ENCODE assay signal across 8 mouse cellular contexts in genomic region chrX:140277978-140278729, GRCm38 (mm10).
A peak's percentile ranks its signal among the peaks of the same experiment; 100 is the strongest.
DNase-seq lines count a peak whose midpoint lies in the region; ATAC-seq lines count a peak whose summit lies in the region.

No protein-coding gene starts in this region.

- peak overlapping the region; percentile 90 for H3K4me2 ChIP-seq in kidney, embryonic 15.5 days
- H3K4me2 ChIP-seq in hindbrain, embryonic 15.5 days: peak overlapping the region; percentile 56
- peak overlapping the region; percentile 48 for H3K4me2 ChIP-seq in liver, embryonic 16.5 days (ENCODE audit: low read depth, low read length)
- H3K4me2 ChIP-seq in stomach, embryonic 16.5 days (ENCODE audit: low read depth, low read length): peak overlapping the region; percentile 71

- 23% methylated on average over 66 of the region's 69 CpGs for WGBS in kidney, embryonic 15.5 days
- WGBS in hindbrain, embryonic 15.5 days: 13% methylated on average over 68 of the region's 69 CpGs
- WGBS in liver, embryonic 16.5 days (ENCODE audit: insufficient replicate concordance): 18% methylated on average over 55 of the region's 69 CpGs
- 12% methylated on average over 58 of the region's 69 CpGs for WGBS in stomach, embryonic 16.5 days

- DNase-seq in kidney, adult 18-20 months: no peak
- peak; percentile 24 for DNase-seq in embryo, embryonic 11 days
- DNase-seq in c-Kit-positive CD71-positive TER-119-positive erythroid progenitor cells, embryonic 14.5 days (ENCODE audit: low spot score): no peak
- no peak for DNase-seq in thymus, postnatal 0 days (ENCODE audit: low spot score)

- H3K36me3 ChIP-seq in kidney, embryonic 15.5 days: no peaks in the 10 kb centered on the region
- no peaks in the 10 kb centered on the region for H3K36me3 ChIP-seq in hindbrain, embryonic 15.5 days
- no peaks in the 10 kb centered on the region for H3K36me3 ChIP-seq in liver, embryonic 16.5 days (ENCODE audit: control insufficient read depth, insufficient read depth)
- H3K36me3 ChIP-seq in stomach, embryonic 16.5 days (ENCODE audit: control insufficient read depth, insufficient read depth, low read length): no peaks in the 10 kb centered on the region

- H3K9me3 ChIP-seq in kidney, embryonic 15.5 days (replicated peaks): no peaks in the 10 kb centered on the region
- no peaks in the 10 kb centered on the region for H3K9me3 ChIP-seq in hindbrain, embryonic 15.5 days
- no peaks in the 10 kb centered on the region for H3K9me3 ChIP-seq in liver, embryonic 16.5 days (replicated peaks; ENCODE audit: control insufficient read depth, low read length)
- H3K9me3 ChIP-seq in stomach, embryonic 16.5 days (replicated peaks; ENCODE audit: control insufficient read depth, low read length): no peaks in the 10 kb centered on the region

- H3K4me3 ChIP-seq in kidney, embryonic 15.5 days (replicated peaks): peak overlapping the region; percentile 53
- peak overlapping the region; percentile 62 for H3K4me3 ChIP-seq in hindbrain, embryonic 15.5 days
- peak overlapping the region; percentile 26 for H3K4me3 ChIP-seq in liver, embryonic 16.5 days (ENCODE audit: low read depth, low read length)
- H3K4me3 ChIP-seq in stomach, embryonic 16.5 days (replicated peaks; ENCODE audit: low read length): peak overlapping the region; percentile 48

- H3K27ac ChIP-seq in kidney, embryonic 15.5 days: no peak overlapping the region
- H3K27ac ChIP-seq in hindbrain, embryonic 15.5 days (replicated peaks): peak overlapping the region; percentile 83
- no peak overlapping the region for H3K27ac ChIP-seq in liver, embryonic 16.5 days (ENCODE audit: low read length)
- no peak overlapping the region for H3K27ac ChIP-seq in stomach, embryonic 16.5 days (ENCODE audit: low read length)

- 0 out of 2 replicates have a peak, but pooled peaks cover 2% of the 10 kb centered on the region for H3K4me1 ChIP-seq in kidney, embryonic 15.5 days
- peaks cover 5% of the 10 kb centered on the region; the same call in 1 of the 2 replicates for H3K4me1 ChIP-seq in hindbrain, embryonic 15.5 days (replicated peaks)
- H3K4me1 ChIP-seq in liver, embryonic 16.5 days (ENCODE audit: control insufficient read depth, low read depth, low read length): no peaks in the 10 kb centered on the region
- no peaks in the 10 kb centered on the region for H3K4me1 ChIP-seq in stomach, embryonic 16.5 days (ENCODE audit: control insufficient read depth, insufficient read depth, low read length)

- H3K9ac ChIP-seq in kidney, embryonic 15.5 days: peak overlapping the region; percentile 29
- H3K9ac ChIP-seq in hindbrain, embryonic 15.5 days: peak overlapping the region; percentile 67
- H3K9ac ChIP-seq in liver, embryonic 16.5 days (ENCODE audit: low read depth, low read length): no peak overlapping the region
- H3K9ac ChIP-seq in stomach, embryonic 16.5 days (ENCODE audit: low read length): peak overlapping the region; percentile 51; the same call in 1 of the 2 replicates

- ATAC-seq in kidney, embryonic 15.5 days (replicated peaks; ENCODE audit: low FRiP score): peak; percentile 33
- peak; percentile 55 for ATAC-seq in hindbrain, embryonic 15.5 days (ENCODE audit: low FRiP score, low read depth)
- ATAC-seq in liver, embryonic 16.5 days (ENCODE audit: low read depth): no peak
- ATAC-seq in stomach, embryonic 16.5 days (ENCODE audit: insufficient read depth, low FRiP score): no peak

- peaks cover 87% of the 10 kb centered on the region for H3K27me3 ChIP-seq in kidney, embryonic 15.5 days
- peaks cover 35% of the 10 kb centered on the region for H3K27me3 ChIP-seq in hindbrain, embryonic 15.5 days
- H3K27me3 ChIP-seq in liver, embryonic 16.5 days (ENCODE audit: control insufficient read depth, insufficient read depth, low read depth, low read length): peaks cover 34% of the 10 kb centered on the region
- H3K27me3 ChIP-seq in stomach, embryonic 16.5 days (ENCODE audit: control insufficient read depth, insufficient read depth, low read length): peaks cover 52% of the 10 kb centered on the region

Comparison
In these comparisons a context has a peak if more than half of its experiments do, and no peak if none do; other contexts are left out.
1. ATAC-seq: peak in kidney, embryonic 15.5 days (single experiment) and hindbrain, embryonic 15.5 days (single experiment); none in liver, embryonic 16.5 days (single experiment) and stomach, embryonic 16.5 days (single experiment).
2. Peak in every context shown above with its lines, with median percentiles within 50 percentile points of each other: H3K4me2 ChIP-seq and H3K4me3 ChIP-seq.